Mouse (Mus musculus): ENCODE data around the gene Smagp.

Smagp gene

DNA sequence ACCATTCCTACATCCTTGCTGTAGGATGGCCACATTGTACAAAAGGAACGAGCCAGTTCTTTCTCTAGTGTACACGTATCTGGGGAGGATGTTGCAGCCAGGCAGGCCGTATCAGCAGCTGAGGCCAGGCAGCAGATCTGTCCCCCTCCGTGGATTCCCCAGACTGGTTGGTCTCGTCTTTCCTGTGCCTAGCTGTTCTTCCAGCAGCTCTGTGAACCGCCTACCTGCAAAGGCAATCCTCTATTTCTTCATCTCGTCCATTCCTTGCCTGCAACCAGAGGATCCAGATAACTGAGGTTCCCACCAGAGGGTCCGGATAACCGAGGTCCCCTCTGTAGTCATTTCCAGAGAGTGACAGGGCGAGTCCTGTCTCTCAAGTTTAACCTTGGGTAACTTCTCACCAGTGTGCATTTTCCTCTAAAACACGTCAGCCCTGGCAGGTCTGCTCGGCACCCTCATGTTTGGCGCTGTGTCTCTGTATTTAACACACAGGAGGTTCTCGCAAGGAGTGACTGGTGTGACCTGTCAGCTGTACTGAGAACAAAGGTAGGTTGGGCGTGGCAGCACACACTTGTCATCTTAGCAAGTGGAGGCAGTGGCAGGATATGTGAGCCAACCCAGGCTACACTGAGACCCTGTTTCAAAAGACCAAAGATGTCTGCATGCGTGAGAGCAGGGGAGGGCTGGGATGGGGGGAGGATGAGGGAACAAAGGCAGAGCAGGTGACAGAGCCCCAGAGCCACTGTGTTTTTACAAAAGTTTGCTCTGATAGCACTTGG is 3.4 kb upstream of the Smagp start:
- Histone ChIP-seq H3K4me1 (replicated peaks; ENCODE audit: low read depth, low read length) (peaks cover 63% of the 10 kb centered on the region), H3K36me3 (ENCODE audit: insufficient read depth, low read length) (peaks cover 8% of the 10 kb centered on the region; the same call in 1 of the 2 replicates), H3K9me3 (ENCODE audit: low read length) (no peaks in the 10 kb centered on the region), H3K4me3 (replicated peaks; ENCODE audit: low read length) (no peak overlapping the region), H3K27me3 (ENCODE audit: insufficient read depth, low read length) (no peaks in the 10 kb centered on the region)
- TF ChIP-seq NANOG (IDR thresholded peaks at IDR 0.05; ENCODE audit: borderline replicate concordance, low read length) (no peak), POU5F1 (IDR thresholded peaks at IDR 0.05; ENCODE audit: borderline replicate concordance, low read length) (no peak), CTCF (conservative IDR thresholded peaks at IDR 0.05; ENCODE audit: low read length) (no peak)

DNA sequence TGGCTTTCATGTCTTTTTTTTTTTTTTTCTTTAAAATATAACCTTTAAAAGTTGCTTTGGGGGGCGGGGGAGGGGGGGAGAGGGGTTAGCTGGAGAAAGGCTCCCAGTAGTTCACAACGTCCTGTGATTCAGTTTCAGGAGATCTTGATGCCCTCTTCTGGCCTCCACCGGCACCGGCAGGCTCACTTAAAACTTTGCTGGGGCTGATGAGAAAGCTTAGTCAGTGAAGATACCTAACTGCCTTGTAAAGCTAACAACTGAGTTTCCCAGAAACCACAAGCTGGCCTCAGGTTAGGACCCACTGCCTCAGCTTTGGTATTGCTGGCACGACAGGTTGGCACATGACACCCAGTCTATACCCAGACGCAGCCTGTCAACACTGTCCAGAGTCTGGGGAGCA is 921 bp upstream of the Smagp start:
- H3K4me1 ChIP-seq (replicated peaks; ENCODE audit: low read depth, low read length): peaks cover 78% of the 10 kb centered on the region
- no peak for TF ChIP-seq POU5F1 (IDR thresholded peaks at IDR 0.05; ENCODE audit: borderline replicate concordance, low read length)
- no peak for TF ChIP-seq CTCF (conservative IDR thresholded peaks at IDR 0.05; ENCODE audit: low read length)
- no peak for TF ChIP-seq NANOG (IDR thresholded peaks at IDR 0.05; ENCODE audit: borderline replicate concordance, low read length)
- no peaks in the 10 kb centered on the region for H3K9me3 ChIP-seq (ENCODE audit: low read length)
- H3K4me3 ChIP-seq (replicated peaks; ENCODE audit: low read length): peak overlapping the region; percentile 86; the same call in 1 of the 2 replicates
- H3K27me3 ChIP-seq (ENCODE audit: insufficient read depth, low read length): no peaks in the 10 kb centered on the region
- peaks cover 19% of the 10 kb centered on the region for H3K36me3 ChIP-seq (ENCODE audit: insufficient read depth, low read length)

DNA sequence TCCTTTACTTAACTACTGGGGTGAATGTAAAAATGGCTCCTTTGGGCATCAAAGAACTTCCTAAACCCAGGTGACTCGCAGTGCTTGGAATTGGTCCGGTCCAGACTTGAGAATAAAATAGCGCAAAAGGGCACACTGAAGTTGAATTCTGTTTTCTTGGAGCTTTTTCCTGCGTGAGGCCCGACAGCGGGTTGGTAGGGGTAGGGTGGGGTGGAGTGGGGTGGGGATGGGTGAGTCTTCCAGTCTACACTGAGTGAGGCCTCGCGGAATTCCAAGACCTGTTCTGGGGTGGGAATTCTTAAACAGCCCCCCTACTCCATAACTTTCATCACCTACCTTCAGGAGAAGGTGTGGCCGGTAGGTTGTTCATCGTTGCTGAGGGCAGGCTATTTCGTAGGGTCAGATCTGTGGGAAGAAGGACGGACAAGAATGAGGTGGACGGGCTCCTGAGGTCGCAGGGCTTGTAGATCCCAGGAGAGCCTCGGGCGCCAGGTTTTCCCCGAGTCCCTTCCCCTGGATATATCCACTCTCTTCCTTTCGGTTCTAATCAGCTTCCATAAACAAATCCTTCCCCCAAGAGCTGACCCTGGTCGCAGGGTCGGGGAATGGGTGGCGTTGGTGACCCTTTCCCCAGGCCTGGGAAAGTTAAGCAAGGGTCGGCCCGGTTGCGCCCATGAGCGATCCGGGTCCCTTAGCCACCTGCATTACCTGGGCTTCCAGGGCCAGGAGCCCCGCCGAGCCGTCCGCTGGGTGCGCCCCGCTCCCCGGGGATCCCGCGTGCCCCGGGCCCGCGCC is 692 bp downstream of the Smagp start:
- no peaks in the 10 kb centered on the region for H3K27me3 ChIP-seq (ENCODE audit: insufficient read depth, low read length)
- peaks cover 85% of the 10 kb centered on the region for H3K4me1 ChIP-seq (replicated peaks; ENCODE audit: low read depth, low read length)
- H3K4me3 ChIP-seq (replicated peaks; ENCODE audit: low read length): peak overlapping the region; percentile 86
- peaks cover 35% of the 10 kb centered on the region for H3K36me3 ChIP-seq (ENCODE audit: insufficient read depth, low read length)
- H3K9me3 ChIP-seq (ENCODE audit: low read length): no peaks in the 10 kb centered on the region
- TF ChIP-seq CTCF (conservative IDR thresholded peaks at IDR 0.05; ENCODE audit: low read length): no peak
- no peak for TF ChIP-seq NANOG (IDR thresholded peaks at IDR 0.05; ENCODE audit: borderline replicate concordance, low read length)
- no peak for TF ChIP-seq POU5F1 (IDR thresholded peaks at IDR 0.05; ENCODE audit: borderline replicate concordance, low read length)

DNA sequence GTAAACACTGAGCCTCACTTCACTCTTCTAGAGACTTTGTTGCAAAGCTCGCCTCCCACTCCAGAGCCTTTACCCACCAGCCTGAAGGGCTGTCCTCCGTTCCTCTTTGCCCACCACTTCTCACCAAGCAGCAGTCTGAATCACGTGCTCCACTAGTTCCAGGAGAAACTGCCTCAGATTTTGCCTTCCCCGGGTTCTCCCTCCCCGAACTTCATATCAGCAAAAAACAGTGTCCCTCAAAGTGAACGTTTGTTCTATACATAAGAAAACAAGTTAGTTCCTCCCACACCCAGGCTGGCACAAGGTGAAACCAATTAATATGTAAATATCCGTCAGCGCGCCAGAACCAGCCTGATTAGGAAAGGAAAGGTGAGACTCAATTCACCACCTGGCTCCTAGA is 1.5 kb downstream of the Smagp start:
- Histone ChIP-seq H3K36me3 (ENCODE audit: insufficient read depth, low read length) (peaks cover 41% of the 10 kb centered on the region), H3K27me3 (ENCODE audit: insufficient read depth, low read length) (no peaks in the 10 kb centered on the region), H3K9me3 (ENCODE audit: low read length) (no peaks in the 10 kb centered on the region), H3K4me1 (replicated peaks; ENCODE audit: low read depth, low read length) (peaks cover 85% of the 10 kb centered on the region), H3K4me3 (replicated peaks; ENCODE audit: low read length) (peak overlapping the region; percentile 86)
- TF ChIP-seq POU5F1 (IDR thresholded peaks at IDR 0.05; ENCODE audit: borderline replicate concordance, low read length): no peak
- TF ChIP-seq NANOG (IDR thresholded peaks at IDR 0.05; ENCODE audit: borderline replicate concordance, low read length): no peak
- no peak for TF ChIP-seq CTCF (conservative IDR thresholded peaks at IDR 0.05; ENCODE audit: low read length)

DNA sequence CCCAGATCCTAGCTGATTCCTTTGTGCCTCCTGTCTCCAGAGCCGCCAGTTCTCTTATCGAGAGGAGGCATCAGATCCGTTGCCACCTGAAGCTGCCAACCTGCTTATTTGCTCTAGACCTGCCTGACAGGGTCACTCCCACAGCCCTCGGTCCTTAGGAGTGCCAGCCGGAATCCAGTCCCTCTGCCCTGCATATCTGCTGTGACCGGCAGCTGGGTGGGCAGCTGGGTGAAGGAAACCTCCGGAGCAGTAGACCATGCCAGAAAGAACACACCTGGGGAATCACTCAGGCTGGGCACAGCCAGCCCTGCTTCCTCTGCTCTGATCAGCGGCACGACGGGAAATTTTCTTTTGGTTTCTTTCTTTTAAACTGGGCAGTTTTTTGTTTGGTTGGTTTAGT is 3.4 kb downstream of the Smagp start:
- no peaks in the 10 kb centered on the region for H3K27me3 ChIP-seq (ENCODE audit: insufficient read depth, low read length)
- peaks cover 47% of the 10 kb centered on the region for H3K36me3 ChIP-seq (ENCODE audit: insufficient read depth, low read length)
- peak overlapping the region; percentile 61 for H3K4me3 ChIP-seq (replicated peaks; ENCODE audit: low read length)
- peaks cover 89% of the 10 kb centered on the region for H3K4me1 ChIP-seq (replicated peaks; ENCODE audit: low read depth, low read length)
- no peaks in the 10 kb centered on the region for H3K9me3 ChIP-seq (ENCODE audit: low read length)
- TF ChIP-seq CTCF (conservative IDR thresholded peaks at IDR 0.05; ENCODE audit: low read length) (no peak), POU5F1 (IDR thresholded peaks at IDR 0.05; ENCODE audit: borderline replicate concordance, low read length) (no peak), NANOG (IDR thresholded peaks at IDR 0.05; ENCODE audit: borderline replicate concordance, low read length) (no peak)

DNA sequence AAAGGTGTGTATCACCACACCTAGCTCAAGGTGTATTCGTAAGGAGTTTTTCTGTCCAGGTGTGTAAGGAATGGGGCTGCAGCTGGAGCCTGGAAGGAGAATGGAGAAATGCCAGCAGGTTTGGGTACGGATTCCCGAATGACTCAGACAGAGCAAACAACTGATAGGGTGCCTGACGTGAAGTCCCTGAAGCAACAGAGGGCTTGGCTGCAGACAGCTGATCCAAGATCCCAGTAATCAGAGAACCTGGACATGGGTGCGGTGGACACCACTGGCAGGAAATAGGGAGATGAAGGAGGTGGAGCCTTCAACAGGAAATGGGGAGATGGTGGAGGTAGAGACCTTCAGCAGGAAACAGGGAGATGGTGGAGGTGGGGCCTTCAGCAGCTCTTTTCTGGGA is 4.4 kb downstream of the Smagp start:
- Histone ChIP-seq H3K4me1 (replicated peaks; ENCODE audit: low read depth, low read length) (peaks cover 90% of the 10 kb centered on the region), H3K27me3 (ENCODE audit: insufficient read depth, low read length) (no peaks in the 10 kb centered on the region), H3K9me3 (ENCODE audit: low read length) (no peaks in the 10 kb centered on the region), H3K4me3 (replicated peaks; ENCODE audit: low read length) (peak overlapping the region; percentile 61), H3K36me3 (ENCODE audit: insufficient read depth, low read length) (peaks cover 47% of the 10 kb centered on the region)
- TF ChIP-seq POU5F1 (IDR thresholded peaks at IDR 0.05; ENCODE audit: borderline replicate concordance, low read length) (no peak), NANOG (IDR thresholded peaks at IDR 0.05; ENCODE audit: borderline replicate concordance, low read length) (no peak), CTCF (conservative IDR thresholded peaks at IDR 0.05; ENCODE audit: low read length) (no peak)

DNA sequence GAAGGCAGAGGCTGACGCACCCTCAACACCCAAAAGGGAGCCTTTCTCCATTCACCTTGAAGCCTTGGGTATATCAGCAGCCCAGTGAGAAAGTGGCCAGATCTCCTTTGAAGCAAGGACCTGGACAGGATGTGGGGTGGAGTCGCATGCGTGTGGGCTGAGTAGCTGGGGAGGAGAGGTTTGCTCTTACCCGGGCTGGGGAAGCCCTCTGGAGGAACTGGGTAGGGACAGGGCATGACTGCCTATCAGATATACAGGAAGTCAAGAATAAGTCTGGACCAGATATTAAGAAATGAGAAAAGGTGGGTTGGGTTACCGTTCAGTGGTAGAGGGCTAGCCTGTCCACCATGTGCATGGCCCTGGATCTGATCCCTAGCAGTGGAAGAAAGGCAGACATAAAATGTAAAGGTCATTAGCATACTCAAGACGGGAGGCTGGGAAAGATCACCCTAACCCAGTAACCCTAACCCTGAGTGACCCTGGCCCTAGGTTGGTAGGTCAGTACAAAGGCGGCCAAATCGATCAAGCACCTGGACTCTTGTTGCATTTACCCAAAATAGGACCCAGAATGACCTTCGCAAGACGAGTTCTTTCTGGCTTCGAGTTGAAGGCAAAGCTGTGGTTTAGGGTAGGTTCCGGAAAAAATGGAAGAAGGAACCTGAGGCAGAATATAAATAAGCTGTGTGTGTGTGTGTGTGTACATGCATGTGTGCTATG is 5.1 kb downstream of the Smagp start:
- Histone ChIP-seq H3K9me3 (ENCODE audit: low read length) (no peaks in the 10 kb centered on the region), H3K27me3 (ENCODE audit: insufficient read depth, low read length) (no peaks in the 10 kb centered on the region), H3K36me3 (ENCODE audit: insufficient read depth, low read length) (peaks cover 47% of the 10 kb centered on the region), H3K4me3 (replicated peaks; ENCODE audit: low read length) (peak overlapping the region; percentile 61), H3K4me1 (replicated peaks; ENCODE audit: low read depth, low read length) (peaks cover 91% of the 10 kb centered on the region)
- TF ChIP-seq NANOG (IDR thresholded peaks at IDR 0.05; ENCODE audit: borderline replicate concordance, low read length) (no peak), CTCF (conservative IDR thresholded peaks at IDR 0.05; ENCODE audit: low read length) (no peak), POU5F1 (IDR thresholded peaks at IDR 0.05; ENCODE audit: borderline replicate concordance, low read length) (no peak)

DNA sequence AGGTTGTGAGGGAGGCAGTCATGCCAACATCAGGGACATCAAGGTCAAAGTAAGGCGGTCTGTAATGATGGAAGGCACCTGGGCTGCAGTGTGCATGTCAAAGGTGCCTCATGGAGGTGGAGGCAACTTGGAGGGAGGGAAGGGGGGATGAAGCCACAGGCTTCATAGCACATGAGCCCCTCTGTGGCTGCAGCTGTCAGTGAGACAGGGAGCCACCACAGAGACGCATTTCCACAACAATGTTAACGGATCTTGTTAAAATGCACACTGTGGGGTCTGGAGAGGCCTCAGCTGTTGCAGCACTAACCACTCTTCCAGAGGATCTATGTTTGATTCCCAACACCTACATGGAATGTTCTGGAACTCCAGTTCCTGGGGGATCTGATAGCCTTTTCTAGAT is 6.6 kb downstream of the Smagp start:
- 0 out of 2 replicates have a peak, but pooled peaks have one; percentile 8 for TF ChIP-seq NANOG (IDR thresholded peaks at IDR 0.05; ENCODE audit: borderline replicate concordance, low read length)
- TF ChIP-seq CTCF (conservative IDR thresholded peaks at IDR 0.05; ENCODE audit: low read length): no peak
- H3K36me3 ChIP-seq (ENCODE audit: insufficient read depth, low read length): peaks cover 62% of the 10 kb centered on the region
- peaks cover 94% of the 10 kb centered on the region for H3K4me1 ChIP-seq (replicated peaks; ENCODE audit: low read depth, low read length)
- H3K4me3 ChIP-seq (replicated peaks; ENCODE audit: low read length): peak overlapping the region; percentile 20; the same call in 1 of the 2 replicates
- H3K9me3 ChIP-seq (ENCODE audit: low read length): no peaks in the 10 kb centered on the region
- H3K27me3 ChIP-seq (ENCODE audit: insufficient read depth, low read length): no peaks in the 10 kb centered on the region
